In genomic region chr19:54470034-54470433, GRCm38 (mm10) we compare ENCODE assay signal across 26 mouse cellular contexts.
"Had no signal": no experiment of that assay in that cellular context is flagged by ENCODE, and none has a peak within 500 bp of the region (broad histone marks: within the 10 kb centered on the region; RNA-seq: fewer than 3 reads in every experiment).

No protein-coding gene starts in this region.

- H3K4me3 ChIP-seq: heart, adult 2 months; heart, embryonic 13.5 days; heart, embryonic 15.5 days; hindbrain, embryonic 13.5 days; hindbrain, embryonic 15.5 days; kidney, embryonic 15.5 days; limb, embryonic 13.5 days; limb, embryonic 15.5 days; liver, embryonic 12.5 days had no signal

- H3K27me3 ChIP-seq: heart, embryonic 13.5 days; heart, embryonic 15.5 days; hindbrain, embryonic 13.5 days; hindbrain, embryonic 15.5 days; kidney, embryonic 15.5 days; limb, embryonic 13.5 days; limb, embryonic 15.5 days; liver, embryonic 12.5 days had no signal

- H3K9me3 ChIP-seq: heart, embryonic 13.5 days; heart, embryonic 15.5 days; hindbrain, embryonic 13.5 days; hindbrain, embryonic 15.5 days; kidney, embryonic 15.5 days; limb, embryonic 13.5 days; limb, embryonic 15.5 days; liver, embryonic 12.5 days had no signal

- DNase-seq: gastrocnemius, postnatal 14 days; gastrocnemius, postnatal 36 days; heart, adult 11 months; heart, adult 2 months; heart, postnatal 14 days; heart, postnatal 36 days; kidney, adult 11 months; kidney, adult 2 months; kidney, adult 9 months; kidney, postnatal 14 days; kidney, postnatal 36 days; layer of hippocampus, adult 9-11 months; layer of hippocampus, postnatal 36 days had no signal

- H3K4me1 ChIP-seq: heart, embryonic 13.5 days; heart, embryonic 15.5 days; hindbrain, embryonic 13.5 days; hindbrain, embryonic 15.5 days; kidney, embryonic 15.5 days; limb, embryonic 13.5 days; limb, embryonic 15.5 days; liver, embryonic 12.5 days had no signal

- H3K9ac ChIP-seq: heart, embryonic 13.5 days; heart, embryonic 15.5 days; hindbrain, embryonic 13.5 days; hindbrain, embryonic 15.5 days; kidney, embryonic 15.5 days; limb, embryonic 13.5 days; limb, embryonic 15.5 days; liver, embryonic 12.5 days; liver, embryonic 14.5 days had no signal

- H3K27ac ChIP-seq: heart, adult 2 months; heart, embryonic 13.5 days; heart, embryonic 15.5 days; hindbrain, embryonic 13.5 days; hindbrain, embryonic 15.5 days; hindbrain, postnatal 0 days; kidney, embryonic 15.5 days; kidney, postnatal 0 days; limb, embryonic 13.5 days; limb, embryonic 15.5 days; liver, embryonic 12.5 days; liver, embryonic 14.5 days had no signal

- H3K36me3 ChIP-seq: heart, embryonic 13.5 days; heart, embryonic 15.5 days; hindbrain, embryonic 13.5 days; hindbrain, embryonic 15.5 days; kidney, embryonic 15.5 days; limb, embryonic 13.5 days; limb, embryonic 15.5 days; liver, embryonic 12.5 days had no signal

- ATAC-seq: hindbrain, postnatal 0 days; intestine, embryonic 16.5 days; liver, embryonic 12.5 days had no signal

- H3K4me2 ChIP-seq: heart, embryonic 11.5 days; heart, embryonic 13.5 days; heart, embryonic 15.5 days; hindbrain, embryonic 13.5 days; hindbrain, embryonic 15.5 days; kidney, embryonic 15.5 days; limb, embryonic 13.5 days; limb, embryonic 15.5 days; liver, embryonic 12.5 days had no signal
